Mouse (Mus musculus): ENCODE results near the gene Ninj1. TPM values are rescaled to one million over a fixed set of nuclear protein-coding genes. Genes with fewer than 3 reads are reported as not detected.

The Ninj1 gene
- total RNA-seq, 2 experiments from 2014 or later: 17.2 to 18.7 TPM

GRCm38 (mm10) chr13:49219367-49219766 lies 32.1 kb downstream of the Ninj1 start:
- TF ChIP-seq CTCF (IDR thresholded peaks at IDR 0.05): no peak
- DNase-seq: no peak
- intact Hi-C loops (cut with DNase I): loop anchor here (5.0 kb wide), 1 partner anchor 108 kb away; no protein-coding TSS in a partner anchor
- H3K27ac ChIP-seq: no peak overlapping the region
- H3K4me3 ChIP-seq: no peak overlapping the region

GRCm38 (mm10) chr13:49220912-49221311 lies 33.6 kb downstream of the Ninj1 start:
- peak; percentile 4; the same call in 1 of the 2 replicates for TF ChIP-seq CTCF (IDR thresholded peaks at IDR 0.05)
- intact Hi-C loops (cut with DNase I): no loop called here
- Histone ChIP-seq H3K27ac (no peak overlapping the region), H3K4me3 (no peak overlapping the region)
- DNase-seq: no peak

- peak overlapping the region; percentile 73 for H3K27ac ChIP-seq
- peak overlapping the region; percentile 57 for H3K4me3 ChIP-seq
- intact Hi-C loops (cut with DNase I): no loop called here
- TF ChIP-seq CTCF (IDR thresholded peaks at IDR 0.05): no peak
- peak; percentile 67 for DNase-seq
These were observed 37.0 kb downstream of the Ninj1 start for GRCm38 (mm10) chr13:49224314-49224713.

- TF ChIP-seq CTCF (IDR thresholded peaks at IDR 0.05): no peak
- intact Hi-C loops (cut with DNase I): loop anchor here (5.0 kb wide), 1 partner anchor 58 kb away; no protein-coding TSS in a partner anchor
- peak; percentile 23 for DNase-seq
- Histone ChIP-seq H3K27ac (peak overlapping the region; percentile 73), H3K4me3 (peak overlapping the region; percentile 57)
These were observed 37.4 kb downstream of the Ninj1 start for GRCm38 (mm10) chr13:49224729-49225128.

- TF ChIP-seq CTCF (IDR thresholded peaks at IDR 0.05): no peak
- Histone ChIP-seq H3K4me3 (peak overlapping the region; percentile 57), H3K27ac (peak overlapping the region; percentile 73; the same call in 1 of the 2 replicates)
- DNase-seq: no peak
- intact Hi-C loops (cut with DNase I): loop anchor here (5.0 kb wide), 1 partner anchor 57 kb away; no protein-coding TSS in a partner anchor
These were observed 37.9 kb downstream of the Ninj1 start for GRCm38 (mm10) chr13:49225159-49225558.

- no peak for TF ChIP-seq CTCF (IDR thresholded peaks at IDR 0.05)
- intact Hi-C loops (cut with DNase I): loop anchor here (5.0 kb wide), 1 partner anchor 57 kb away; no protein-coding TSS in a partner anchor
These were observed 38.3 kb downstream of the Ninj1 start for GRCm38 (mm10) chr13:49225633-49226032.

GRCm38 (mm10) chr13:49233792-49234572 lies 46.7 kb downstream of the Ninj1 start:
- no peak for TF ChIP-seq CTCF (IDR thresholded peaks at IDR 0.05)

More at GRCm38 (mm10) chr13:49225633-49226032, 38.3 kb downstream of the Ninj1 start:
- H3K4me3 ChIP-seq: no peak overlapping the region
- no peak overlapping the region for H3K27ac ChIP-seq
- DNase-seq: no peak

GRCm38 (mm10) chr13:49234711-49235110 lies 47.4 kb downstream of the Ninj1 start:
- DNase-seq: no peak
- no peak overlapping the region for H3K4me3 ChIP-seq
- H3K27ac ChIP-seq: no peak overlapping the region
- intact Hi-C loops (cut with DNase I): no loop called here
- TF ChIP-seq CTCF (IDR thresholded peaks at IDR 0.05): no peak; the same call in 1 of the 2 replicates

More at GRCm38 (mm10) chr13:49233792-49234572, 46.7 kb downstream of the Ninj1 start:
- DNase-seq: no peak
- H3K27ac ChIP-seq: no peak overlapping the region
- intact Hi-C loops (cut with DNase I): no loop called here
- H3K4me3 ChIP-seq: no peak overlapping the region

GRCm38 (mm10) chr13:49237617-49238016 lies 50.3 kb downstream of the Ninj1 start:
- DNase-seq: no peak
- no peak for TF ChIP-seq CTCF (IDR thresholded peaks at IDR 0.05)
- Histone ChIP-seq H3K4me3 (no peak overlapping the region), H3K27ac (no peak overlapping the region)
- intact Hi-C loops (cut with DNase I): no loop called here

GRCm38 (mm10) chr13:49238737-49239136 lies 51.5 kb downstream of the Ninj1 start:
- DNase-seq: no peak
- TF ChIP-seq CTCF (IDR thresholded peaks at IDR 0.05): no peak
- H3K4me3 ChIP-seq: no peak overlapping the region
- intact Hi-C loops (cut with DNase I): no loop called here
- H3K27ac ChIP-seq: no peak overlapping the region

- DNase-seq: no peak
- intact Hi-C loops (cut with DNase I): no loop called here
- H3K4me3 ChIP-seq: no peak overlapping the region
- no peak overlapping the region for H3K27ac ChIP-seq
- TF ChIP-seq CTCF (IDR thresholded peaks at IDR 0.05): no peak
These were observed 55.2 kb downstream of the Ninj1 start for GRCm38 (mm10) chr13:49242321-49243065.

- DNase-seq: no peak
- intact Hi-C loops (cut with DNase I): no loop called here
- H3K4me3 ChIP-seq: no peak overlapping the region
These were observed 56.2 kb downstream of the Ninj1 start for GRCm38 (mm10) chr13:49243492-49243891.

GRCm38 (mm10) chr13:49245251-49245650 lies 58.0 kb downstream of the Ninj1 start:
- TF ChIP-seq CTCF (IDR thresholded peaks at IDR 0.05): no peak
- Histone ChIP-seq H3K27ac (no peak overlapping the region), H3K4me3 (no peak overlapping the region)
- intact Hi-C loops (cut with DNase I): no loop called here
- DNase-seq: no peak

More at GRCm38 (mm10) chr13:49243492-49243891, 56.2 kb downstream of the Ninj1 start:
- TF ChIP-seq CTCF (IDR thresholded peaks at IDR 0.05): no peak
- H3K27ac ChIP-seq: no peak overlapping the region

Other genes starting within 250 kb of the Ninj1 start
- gene Fam120a, start 219.5 kb upstream of the Ninj1 start, total RNA-seq (2021): 100 to 1,000 TPM; 111 to 119 TPM
- 10 to 100 TPM; 58.9 to 99.2 TPM for gene Wnk2, start 39.5 kb upstream of the Ninj1 start, total RNA-seq (2021)
- gene Card19, start 28.6 kb downstream of the Ninj1 start, total RNA-seq (2021): 100 to 1,000 TPM; 113 to 123 TPM
- under 1 TPM in 1 of 2 experiments, not detected in 1; 0.97 TPM for gene Susd3, start 61.2 kb downstream of the Ninj1 start, total RNA-seq (2021)
- gene Fgd3, start 132.8 kb downstream of the Ninj1 start, total RNA-seq (2021): 1 to 10 TPM in 1 of 2 experiments, under 1 TPM in 1; 0.97 to 1.1 TPM
- gene Bicd2, start 154.1 kb downstream of the Ninj1 start, total RNA-seq (2021): 10 to 100 TPM; 26.0 to 28.5 TPM
- 1 to 10 TPM; 5.6 to 6.3 TPM for gene Ippk, start 233.8 kb downstream of the Ninj1 start, total RNA-seq (2021)